Mouse (Mus musculus): ENCODE measurements around the gene Lce3f.

DNA sequence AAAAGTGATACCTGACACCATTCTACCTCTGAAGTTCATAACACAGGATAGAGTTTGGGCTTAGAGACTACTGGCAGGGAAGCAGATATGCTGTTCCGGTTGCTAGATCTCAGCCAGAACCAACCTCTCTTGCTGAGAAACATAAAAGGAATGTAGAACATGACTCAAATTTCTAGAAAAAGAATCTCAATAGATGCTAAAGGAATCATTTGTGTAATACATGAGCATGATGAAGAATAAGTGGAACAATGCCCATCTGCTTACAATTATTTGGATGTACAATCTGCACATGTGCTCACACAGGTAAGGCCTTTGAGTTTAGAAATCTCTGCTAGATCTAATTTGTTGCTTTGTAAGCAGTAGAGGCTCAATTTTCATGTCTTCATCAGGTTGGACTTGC, 29.1 kb downstream of the Lce3f start:
- TF ChIP-seq CTCF (IDR thresholded peaks at IDR 0.05; ENCODE audit: low read depth), result no peak
- TF ChIP-seq EP300 (optimal IDR thresholded peaks at IDR 0.05), result no peak
